Mouse (Mus musculus): ENCODE measurements at regions not wholly inside any gene's neighbourhood (a gene's known extent, or its start where the extent isn't known, plus 50 kb on each side); places are given as distances from the start of the nearest gene placed in this dataset.
"Not testable (repeated sequence)": the region's sequence is repeated elsewhere in the genome, so short reads cannot be mapped to it uniquely, and the experiment has no call there.

DNA sequence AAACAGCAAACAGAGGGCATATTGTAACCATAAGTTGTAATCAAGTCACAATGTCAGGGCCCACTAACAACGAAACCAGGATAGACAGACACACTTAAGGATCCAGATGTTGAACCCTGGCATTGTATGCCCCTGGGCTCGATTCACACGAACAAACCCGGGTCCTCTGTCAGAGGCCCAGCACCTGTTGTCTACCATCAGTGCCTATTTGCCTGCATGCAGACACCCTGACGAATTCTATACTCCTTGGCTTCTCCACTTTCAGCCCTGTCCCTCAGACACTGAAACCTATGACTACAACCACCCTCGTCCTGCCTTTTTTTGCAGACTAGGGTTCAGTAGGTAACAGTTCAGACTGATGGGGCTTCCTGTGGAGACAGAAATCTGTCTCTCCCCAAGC lies 170.6 kb upstream of the Pkdcc start:
- no peak for DNase-seq

DNA sequence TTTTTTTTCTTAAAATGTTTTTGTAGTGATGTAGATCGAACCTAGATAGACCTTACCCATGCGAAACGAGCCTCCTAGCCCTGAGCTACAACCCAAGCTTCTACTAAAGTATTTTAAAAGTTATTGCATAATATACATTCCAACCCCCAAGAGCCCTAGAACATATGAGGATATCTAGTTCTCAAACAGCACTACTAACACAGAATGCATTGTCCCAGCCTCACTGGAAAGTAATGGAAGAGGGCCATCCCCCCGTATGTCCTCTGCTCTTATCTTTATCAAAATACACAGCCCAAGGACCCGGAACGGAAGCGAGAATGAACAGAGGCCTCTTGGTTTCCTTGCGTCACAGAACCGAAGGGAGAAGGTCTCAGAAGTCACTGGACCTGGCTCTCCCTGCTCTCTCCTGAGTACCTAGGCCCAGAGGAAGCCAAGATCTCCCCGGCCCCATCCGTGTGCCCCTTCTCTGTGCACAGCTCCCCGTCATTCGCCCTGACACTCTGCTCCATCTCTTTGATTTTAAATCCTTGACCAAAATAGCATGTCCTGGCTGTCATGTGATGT lies 165.0 kb upstream of the Pkdcc start:
- DNase-seq, result peak; percentile 63

DNA sequence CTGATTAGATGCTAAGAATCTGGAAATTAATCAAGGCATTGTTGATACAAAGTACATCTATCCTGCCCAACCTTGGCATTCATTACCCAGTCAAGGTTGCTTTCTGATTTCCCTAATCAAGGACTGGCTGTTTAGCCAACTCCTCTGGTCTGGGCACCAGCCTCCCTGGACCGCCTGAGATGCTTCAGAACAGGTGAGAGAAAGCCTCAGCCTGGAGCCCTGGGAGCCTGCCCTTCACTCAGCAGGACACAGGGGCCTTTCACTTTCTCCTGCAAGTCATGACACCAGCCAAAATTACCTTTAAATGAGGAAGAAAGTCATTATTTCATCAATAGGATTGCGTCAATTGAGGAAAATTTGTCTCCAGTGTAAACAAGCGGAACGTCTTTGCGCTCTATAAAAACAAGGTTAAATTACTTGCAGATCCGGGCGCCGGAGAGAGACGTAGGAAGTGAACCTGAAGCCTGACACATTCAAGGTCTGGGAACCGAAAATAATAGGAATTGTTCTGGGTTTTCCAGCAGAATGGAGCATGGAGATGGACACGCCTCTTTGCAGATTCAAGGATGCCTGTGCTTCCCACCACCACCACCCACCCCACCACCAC lies 164.4 kb upstream of the Pkdcc start:
- peak; percentile 67 for DNase-seq

GRCm38 (mm10) chr17:83052613-83053140 lies 162.4 kb upstream of the Pkdcc start:
- DNase-seq, result peak; percentile 57

DNA sequence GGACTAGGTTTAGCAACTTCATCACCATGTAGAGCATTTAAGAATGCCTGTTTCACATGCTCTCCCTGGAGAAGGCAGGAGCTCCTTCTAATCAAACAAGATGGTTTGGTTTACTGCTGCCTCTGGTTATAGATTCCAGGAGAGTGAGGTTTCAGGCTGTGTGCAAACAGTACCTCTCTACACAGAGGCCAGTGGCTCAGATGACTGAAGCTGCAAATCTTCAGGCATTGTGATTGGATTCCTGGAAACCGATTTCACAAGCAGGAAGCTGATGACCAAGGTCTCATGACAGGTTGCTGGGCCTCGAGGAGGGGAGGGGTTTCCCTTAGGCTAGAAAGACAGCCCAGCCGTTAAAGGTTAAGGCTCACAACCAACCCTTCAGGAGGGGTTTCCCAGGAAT lies 157.3 kb upstream of the Pkdcc start:
- peak; percentile 73 for DNase-seq

- DNase-seq, result no peak
Observed at GRCm38 (mm10) chr17:83061843-83062242, 153.2 kb upstream of the Pkdcc start.

- DNase-seq, result no peak
Observed at GRCm38 (mm10) chr17:83063848-83064247, 151.2 kb upstream of the Pkdcc start.

- not testable (repeated sequence) for DNase-seq
Observed at GRCm38 (mm10) chr17:83064376-83064775, 150.7 kb upstream of the Pkdcc start.

DNA sequence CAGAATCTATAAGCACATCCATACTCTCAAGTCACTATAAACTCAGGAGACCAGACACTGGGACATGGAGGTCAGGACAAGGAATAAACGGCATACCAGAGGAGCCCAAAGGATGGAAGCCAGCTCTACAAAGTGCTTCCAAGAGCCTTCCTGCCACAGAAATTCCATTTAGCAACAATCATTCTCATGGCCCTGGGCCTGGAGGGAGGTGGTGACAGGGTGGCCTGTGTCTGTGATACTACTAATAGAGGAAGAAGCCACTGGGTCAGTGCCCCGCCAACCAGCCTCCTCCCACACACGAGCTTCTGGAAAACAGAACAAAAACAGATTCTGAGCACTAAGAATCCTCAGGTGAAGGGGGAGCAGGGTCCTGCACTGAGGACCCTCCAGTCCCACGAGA lies 145.8 kb upstream of the Pkdcc start:
- peak; percentile 28 for DNase-seq

- no peak for DNase-seq
Observed at GRCm38 (mm10) chr17:83071746-83072145, 143.3 kb upstream of the Pkdcc start.

- DNase-seq, result no peak
Observed at GRCm38 (mm10) chr17:83072175-83072574, 142.9 kb upstream of the Pkdcc start.

DNA sequence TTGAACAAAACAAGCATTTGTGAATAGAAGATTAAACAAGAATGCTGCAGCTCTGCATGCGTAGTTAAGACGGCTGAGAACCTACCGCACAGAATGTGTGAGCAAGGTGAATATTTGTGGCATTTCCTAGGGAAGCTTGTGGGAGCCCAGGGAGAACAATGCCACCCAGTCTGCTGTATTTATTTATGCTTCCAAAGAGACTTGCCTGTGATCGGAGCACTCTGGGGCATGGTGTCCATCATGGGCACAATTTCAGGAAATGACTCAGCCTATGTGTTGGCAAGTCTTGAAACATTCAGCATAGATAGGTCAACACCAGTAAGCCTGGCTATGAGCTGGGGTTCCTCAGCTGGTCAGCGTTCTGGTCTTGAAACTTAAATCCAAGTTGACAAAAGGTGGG lies 140.2 kb upstream of the Pkdcc start:
- peak; percentile 73 for DNase-seq

DNA sequence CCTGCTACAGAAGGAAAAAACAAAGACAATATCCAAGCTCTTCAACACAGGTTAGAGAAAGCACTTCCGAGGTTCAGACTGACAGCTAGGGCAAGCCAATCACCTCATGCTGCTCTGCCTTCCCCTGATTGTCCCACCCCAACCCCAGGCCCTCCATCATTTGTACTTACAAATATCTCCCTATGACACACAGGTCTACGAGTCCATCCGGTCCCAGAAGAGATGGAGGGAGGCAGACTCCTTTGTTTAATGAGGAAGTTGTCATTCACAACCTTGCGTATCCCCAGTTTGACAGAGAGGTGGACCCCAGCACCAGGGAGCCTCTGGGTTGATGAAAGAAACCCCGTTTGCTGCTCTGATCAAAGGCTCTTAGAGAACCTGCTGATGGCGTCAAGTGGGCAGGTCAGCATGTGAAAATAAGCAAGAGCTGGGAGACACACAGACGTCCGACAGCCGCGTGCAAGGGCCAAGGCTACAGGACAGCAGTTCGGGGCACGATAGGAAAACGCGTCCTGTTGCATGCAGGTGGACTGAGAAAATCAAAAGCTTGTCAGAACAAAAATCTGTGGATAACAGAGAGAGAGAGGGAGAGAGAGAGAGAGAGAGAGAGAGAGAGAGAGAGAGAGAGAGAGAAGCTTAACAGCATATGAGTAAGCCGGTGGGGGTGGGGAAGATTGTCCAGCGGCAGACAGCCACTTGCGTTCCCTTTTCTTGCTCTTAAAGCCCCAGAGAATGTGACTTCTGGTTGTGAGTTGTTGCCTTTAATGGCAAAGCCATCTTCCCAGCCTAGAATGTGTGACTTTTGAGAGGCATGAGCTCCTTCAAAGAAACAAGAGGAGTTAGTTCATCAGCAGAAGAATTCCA lies 137.1 kb upstream of the Pkdcc start:
- peak; percentile 79 for DNase-seq

- DNase-seq, result peak; percentile 52
Observed at GRCm38 (mm10) chr17:83078601-83079360, 136.3 kb upstream of the Pkdcc start.

DNA sequence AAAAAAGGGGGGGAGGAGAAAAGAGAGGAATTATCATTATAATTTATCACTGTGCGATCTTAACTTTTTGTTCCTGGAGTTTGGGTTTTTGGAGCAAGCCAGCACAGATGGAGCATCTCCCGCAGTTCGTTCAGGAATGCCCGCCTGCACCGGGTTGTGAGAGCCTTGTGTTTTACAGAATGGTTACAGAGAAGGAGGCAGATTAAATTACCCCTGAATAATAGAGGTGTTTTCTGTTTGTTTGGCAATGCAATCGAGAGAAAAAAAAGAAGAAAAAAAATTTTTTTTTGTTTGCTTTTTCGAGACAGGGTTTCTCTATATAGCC lies 135.8 kb upstream of the Pkdcc start:
- DNase-seq, result no peak

- no peak for DNase-seq
Observed at GRCm38 (mm10) chr17:83081729-83082128, 133.4 kb upstream of the Pkdcc start.

GRCm38 (mm10) chr17:83083521-83083920 lies 131.6 kb upstream of the Pkdcc start:
- no peak for DNase-seq

DNA sequence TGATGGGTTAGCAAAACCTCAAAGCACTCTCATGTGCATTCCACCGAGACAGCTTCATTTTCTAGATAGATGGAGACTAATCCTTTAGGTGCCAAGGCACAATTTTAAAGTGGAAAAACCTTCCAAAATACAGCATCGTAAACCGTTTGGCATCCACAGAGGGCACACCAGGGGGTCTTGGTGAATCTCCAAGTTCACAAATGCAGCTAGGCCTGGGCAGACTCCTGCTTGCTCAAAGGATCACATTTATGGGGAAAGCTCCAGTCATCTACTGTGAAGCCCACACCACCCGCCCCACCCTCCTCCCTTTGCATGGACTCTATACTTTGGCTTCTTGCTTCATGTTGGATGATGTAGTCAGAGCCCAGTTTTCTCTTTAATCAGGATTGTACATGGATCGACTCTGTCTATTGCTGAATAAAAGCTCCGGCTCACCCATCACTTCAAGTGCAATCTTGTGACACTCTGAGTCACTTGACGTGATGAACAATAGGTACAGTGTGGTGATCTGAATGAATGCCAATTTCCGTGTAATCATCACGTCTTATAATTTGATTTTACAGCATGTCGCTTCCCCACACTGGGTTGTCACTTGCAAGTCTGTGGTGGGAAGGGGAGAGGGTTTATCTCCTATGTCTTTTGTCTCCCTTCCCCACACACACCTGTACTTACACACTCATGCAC lies 129.2 kb upstream of the Pkdcc start:
- no peak for DNase-seq

- no peak for DNase-seq
Observed at GRCm38 (mm10) chr17:83086703-83087102, 128.4 kb upstream of the Pkdcc start.

GRCm38 (mm10) chr17:83088471-83088870 lies 126.6 kb upstream of the Pkdcc start:
- DNase-seq, result no peak

- peak; percentile 26 for DNase-seq
Observed at GRCm38 (mm10) chr17:83089856-83090692, 125.0 kb upstream of the Pkdcc start.
